Mouse (Mus musculus): ENCODE measurements around the gene B3gntl1. TPM values are rescaled to one million over a fixed set of nuclear protein-coding genes. Genes with fewer than 3 reads are reported as not detected.

The B3gntl1 gene
- 1 to 10 TPM; 5.7 to 7.1 TPM for total RNA-seq (2021)
- long read RNA-seq, experiment 1, partial matches to known transcripts = 1 of 7 reads
- long read RNA-seq, experiment 1, other reads (novel, unspliced or antisense) = 4 of 7 reads
- long read RNA-seq, experiment 2, partial matches to known transcripts = 0 of 3 reads
- long read RNA-seq, experiment 2, other reads (novel, unspliced or antisense) = 3 of 3 reads

DNA sequence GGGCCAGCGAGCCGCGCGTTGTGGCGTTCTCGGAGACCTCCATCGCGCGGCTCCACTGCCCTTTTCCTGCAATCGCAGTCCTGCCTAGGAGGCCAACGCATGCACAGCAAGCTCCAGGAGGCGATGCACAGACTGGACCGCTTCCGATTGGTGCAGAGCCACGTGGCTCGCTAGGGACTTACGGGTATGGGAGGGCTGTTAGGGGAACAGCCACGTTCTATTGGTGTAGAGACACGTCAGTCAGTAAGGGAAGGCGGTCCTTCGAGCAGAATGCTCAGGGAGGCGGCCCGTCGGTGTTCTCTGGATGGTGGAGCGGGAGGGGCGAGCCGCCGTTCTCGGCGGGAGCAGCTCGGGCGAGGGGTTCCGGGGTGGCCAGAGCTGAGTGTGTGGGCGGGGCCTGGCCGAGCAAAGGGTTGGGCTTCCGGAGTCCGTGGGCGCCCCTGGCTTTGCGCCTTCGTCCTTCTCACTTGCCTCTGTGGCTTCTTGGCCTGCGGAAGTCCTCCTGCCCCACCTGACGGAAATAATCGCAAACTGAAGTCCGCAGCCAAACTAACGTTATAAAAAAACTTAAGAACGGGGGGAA, at the start of gene B3gntl1:
Gene B3gntl1 (minus strand): TSS at position 164 of the 583 bp plus-strand sequence.
- peak; percentile 99 to 100 for DNase-seq (ENCODE audit: low spot score in 2 of 2)
- intact Hi-C loops (cut with DNase I) = no loop called here

DNA sequence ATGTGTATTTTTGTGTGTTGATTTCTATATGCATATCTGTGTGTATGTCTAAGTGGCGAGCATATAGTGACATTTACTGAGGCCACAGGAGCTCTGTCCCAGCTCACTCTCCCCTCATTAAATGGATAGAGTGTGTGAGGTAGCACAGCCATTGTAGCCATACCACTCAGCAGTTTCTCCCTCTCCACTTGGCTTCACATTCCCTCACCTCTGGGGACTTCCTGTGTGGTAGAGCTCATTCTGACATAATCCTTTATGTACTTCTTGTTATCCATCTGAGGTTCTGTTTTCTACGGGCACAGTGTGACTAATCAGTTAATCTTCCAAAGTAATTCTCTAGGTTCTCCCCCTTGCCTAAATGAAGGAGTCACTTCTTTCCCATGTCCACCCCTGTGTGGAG, 49.5 kb upstream of the B3gntl1 start:
- no peak for DNase-seq (ENCODE audit: low spot score in 2 of 2)
- intact Hi-C loops (cut with DNase I) = no loop called here

DNA sequence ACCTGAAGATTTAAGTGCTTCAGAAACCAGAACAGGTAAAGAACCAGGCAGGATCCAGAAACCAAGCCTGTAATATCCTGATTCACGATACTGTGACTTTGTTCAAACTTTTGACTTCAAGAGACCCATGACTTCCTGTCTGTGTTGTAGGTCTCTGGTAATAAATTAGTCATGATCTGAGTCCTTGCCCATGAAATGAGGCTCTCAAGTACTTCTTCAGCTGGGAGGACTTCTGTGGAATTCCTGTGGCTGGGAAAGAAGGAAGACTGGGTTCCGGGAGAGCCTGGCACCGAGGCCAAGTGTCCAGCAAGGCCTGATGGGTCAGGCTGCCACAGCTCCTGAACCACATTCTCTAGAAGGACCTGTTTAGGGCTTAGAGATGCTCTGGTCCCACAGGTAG, 47.8 kb upstream of the B3gntl1 start:
- intact Hi-C loops (cut with DNase I) = no loop called here
- no peak for DNase-seq (ENCODE audit: low spot score in 2 of 2)

DNA sequence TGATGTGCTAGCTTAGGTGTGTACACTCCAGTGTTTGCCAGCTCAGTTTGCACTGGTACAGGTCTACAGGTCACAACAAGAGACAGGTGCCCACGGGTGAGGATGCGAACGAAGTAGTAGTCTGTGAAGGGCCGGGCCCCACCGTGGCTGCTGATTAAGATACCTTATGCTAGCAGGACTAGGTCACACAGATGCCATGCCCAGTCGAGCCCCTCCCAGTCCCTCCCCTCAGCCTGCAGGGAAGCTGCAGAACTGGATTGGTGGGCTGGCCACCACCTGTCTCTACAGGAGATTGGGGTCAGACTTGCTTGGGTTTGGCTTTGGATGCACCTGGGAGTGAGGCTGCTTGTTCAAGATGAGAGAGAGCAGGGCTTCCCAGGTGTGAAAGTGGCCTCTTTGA, 44.8 kb upstream of the B3gntl1 start:
- DNase-seq (ENCODE audit: low spot score in 2 of 2) = no peak
- intact Hi-C loops (cut with DNase I) = no loop called here

DNA sequence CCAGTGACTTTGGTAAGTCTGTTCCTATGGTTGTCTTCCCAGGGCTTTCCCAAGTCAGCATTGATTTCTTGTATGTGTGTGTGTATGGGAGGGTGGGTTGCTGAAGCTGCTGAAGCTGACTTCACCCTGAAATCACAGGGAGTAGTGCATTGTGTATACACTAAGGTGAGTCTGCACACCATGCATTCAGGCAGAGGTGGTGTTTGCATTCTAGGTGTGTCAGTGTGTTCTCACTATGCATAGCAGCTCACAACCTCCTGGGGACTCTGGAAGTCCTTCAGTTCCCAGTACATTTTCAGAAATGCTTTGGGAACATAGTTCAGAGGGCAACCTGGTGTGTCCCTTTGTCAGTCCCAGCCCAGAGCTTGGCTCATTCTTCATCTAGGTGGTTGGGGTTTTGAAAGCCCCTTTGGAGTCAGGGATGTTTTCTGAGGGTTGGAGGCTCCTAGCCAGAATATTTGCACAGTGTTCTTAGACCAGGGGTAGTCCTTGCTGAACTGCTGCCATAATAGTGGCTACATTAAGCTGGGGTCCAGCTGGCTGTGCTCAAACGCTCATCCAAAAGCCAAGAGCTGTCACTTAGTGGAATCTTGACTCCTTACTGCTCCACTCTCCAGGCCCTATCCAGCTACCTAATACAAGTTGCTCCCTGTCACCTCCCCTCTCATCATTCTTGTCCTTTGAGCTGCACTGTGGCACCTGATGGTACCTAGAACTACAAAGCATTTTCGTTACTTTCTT, 42.0 kb upstream of the B3gntl1 start:
- intact Hi-C loops (cut with DNase I) = no loop called here
- no peak for DNase-seq (ENCODE audit: low spot score in 2 of 2)

DNA sequence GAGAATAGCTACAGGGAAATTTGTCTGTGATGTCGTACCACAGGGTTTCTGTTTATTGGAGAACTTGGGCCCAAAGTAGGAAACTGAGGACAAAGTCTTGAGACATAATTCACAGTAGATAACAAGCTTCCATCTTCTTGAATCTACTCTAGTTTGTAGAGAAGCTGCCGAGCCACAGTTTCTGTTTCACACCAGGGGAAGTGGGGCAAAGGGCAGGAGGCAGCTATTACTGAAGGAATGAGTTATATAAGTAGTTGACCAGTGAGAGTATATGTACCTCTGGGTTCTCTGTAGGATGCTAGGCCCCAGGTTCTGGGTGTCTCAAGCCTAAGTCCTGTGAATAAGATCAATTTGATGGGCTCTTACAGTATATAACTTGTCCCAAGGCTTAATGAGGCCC, 40.6 kb upstream of the B3gntl1 start:
- intact Hi-C loops (cut with DNase I) = no loop called here

DNA sequence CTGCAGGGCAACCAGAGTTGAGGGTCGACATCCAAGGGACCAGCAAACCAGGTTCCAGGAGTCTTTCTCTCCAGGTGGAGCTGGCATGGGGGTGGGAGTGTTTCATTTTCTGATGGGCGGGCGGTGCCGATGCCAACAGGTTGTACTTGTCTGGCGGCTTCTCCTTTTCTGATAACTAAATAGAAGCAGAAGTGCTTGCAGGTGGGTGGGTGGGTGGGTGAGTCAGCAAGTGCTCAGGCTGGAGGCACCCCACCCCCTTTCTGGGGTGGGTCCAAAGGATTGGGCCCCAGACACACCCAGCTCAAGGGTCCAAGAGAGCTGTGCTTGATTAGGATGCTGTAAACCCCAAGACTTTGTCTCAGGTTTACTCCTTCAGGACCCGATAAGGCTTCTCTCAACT, 40.0 kb upstream of the B3gntl1 start:
- no peak for DNase-seq (ENCODE audit: low spot score in 2 of 2)
- intact Hi-C loops (cut with DNase I) = no loop called here

More for the DNA sequence above, 40.6 kb upstream of the B3gntl1 start:
- no peak for DNase-seq (ENCODE audit: low spot score in 2 of 2)

DNA sequence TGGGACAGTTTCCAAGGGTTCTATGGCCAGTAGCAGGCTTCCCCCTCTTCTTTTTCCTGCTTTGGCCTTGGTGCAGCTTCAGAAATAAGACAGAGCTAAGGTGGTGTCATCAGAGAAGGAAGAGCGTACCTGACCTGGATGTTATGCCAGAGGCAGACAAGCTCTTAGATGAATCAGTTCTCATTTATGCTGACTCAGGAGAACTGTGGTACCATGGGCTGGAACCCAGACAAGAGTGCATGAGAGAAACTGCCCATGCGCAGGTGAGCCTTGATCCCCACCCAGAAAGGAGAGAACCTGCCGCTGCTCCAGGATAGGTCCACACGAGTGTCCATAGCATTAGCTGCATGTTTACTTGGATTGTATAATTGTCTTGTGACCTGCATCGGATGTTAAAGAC, 37.3 kb upstream of the B3gntl1 start:
- intact Hi-C loops (cut with DNase I) = no loop called here
- no peak for DNase-seq (ENCODE audit: low spot score in 2 of 2)

DNA sequence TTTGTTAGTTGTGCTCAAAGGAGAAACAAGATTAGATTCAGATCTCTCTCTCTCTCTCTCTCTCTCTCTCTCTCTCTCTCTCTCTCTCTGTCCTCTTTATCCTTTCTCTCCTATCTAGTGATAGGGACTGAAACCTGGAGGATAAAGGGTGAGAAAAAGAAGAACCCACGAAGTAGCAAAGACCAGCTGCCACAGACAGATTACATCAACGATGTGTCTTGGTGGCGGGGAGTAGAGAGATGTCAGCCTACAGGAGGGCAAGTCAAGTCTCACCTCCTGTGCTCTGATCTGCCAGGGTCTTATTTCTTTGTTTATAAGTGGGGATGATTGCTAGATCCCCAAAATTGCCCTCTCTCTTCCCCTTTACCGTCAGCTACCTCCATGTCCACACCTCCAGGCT, 36.3 kb upstream of the B3gntl1 start:
- intact Hi-C loops (cut with DNase I) = no loop called here

DNA sequence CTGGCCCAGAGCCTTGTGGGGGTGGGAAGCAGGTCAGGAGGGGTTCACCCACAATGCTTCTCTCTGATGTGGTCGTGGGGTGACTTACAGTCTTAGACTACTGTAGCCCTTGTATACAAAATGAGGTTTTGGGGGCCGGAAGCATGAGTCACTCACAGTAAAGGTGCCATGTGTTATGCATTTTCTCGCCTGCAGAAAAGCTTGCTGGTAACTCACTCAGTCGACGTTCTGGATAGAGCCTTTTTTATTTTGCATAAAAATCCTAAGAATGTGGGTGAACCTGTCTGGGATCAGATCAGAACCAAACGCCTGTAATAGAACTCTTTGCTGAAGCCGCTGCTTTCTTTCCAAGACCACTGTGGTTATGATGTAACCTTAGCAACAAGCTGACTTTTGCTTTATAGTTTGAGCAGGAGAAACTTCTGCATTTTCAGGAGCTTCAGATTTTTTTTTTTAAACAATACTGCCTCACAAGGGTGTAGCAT, 33.6 kb upstream of the B3gntl1 start:
- DNase-seq (ENCODE audit: low spot score in 2 of 2) = peak in 1 of 2 experiments; percentile 18
- intact Hi-C loops (cut with DNase I) = no loop called here

More for the DNA sequence above, 36.3 kb upstream of the B3gntl1 start:
- no peak for DNase-seq (ENCODE audit: low spot score in 2 of 2)

DNA sequence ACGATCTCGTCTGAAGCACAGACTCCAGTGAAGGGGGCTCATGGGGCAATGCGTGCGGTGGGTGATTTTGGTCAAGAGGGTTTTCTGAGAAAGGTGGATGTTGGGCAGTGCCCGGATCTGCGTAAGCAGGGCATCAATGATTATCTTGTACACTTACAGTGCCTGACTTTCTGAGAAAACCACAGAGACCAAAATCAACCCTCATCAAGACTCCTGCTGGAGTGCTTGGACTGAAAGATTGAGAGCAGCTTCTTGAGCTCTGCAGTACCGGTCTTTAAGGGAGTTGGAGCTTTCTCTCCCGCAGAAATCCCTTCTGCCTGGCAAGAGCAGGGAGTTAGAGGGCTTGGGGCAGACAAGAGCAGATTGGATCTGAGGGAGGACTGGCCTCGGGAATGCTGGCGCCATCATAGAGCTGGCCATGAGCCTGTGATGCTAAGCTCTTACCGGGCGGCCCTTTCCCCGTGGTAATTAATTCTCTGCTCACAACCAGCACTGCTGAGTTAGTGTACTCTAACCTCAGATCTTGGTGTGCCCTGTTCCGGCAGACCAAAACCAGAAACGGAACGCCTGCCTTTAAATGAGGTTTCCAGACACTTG, 30.8 kb upstream of the B3gntl1 start:
- intact Hi-C loops (cut with DNase I) = loop anchor here (5.0 kb wide), 1 partner anchor 46 kb away; no protein-coding TSS in a partner anchor
- no peak for DNase-seq (ENCODE audit: low spot score in 2 of 2)

DNA sequence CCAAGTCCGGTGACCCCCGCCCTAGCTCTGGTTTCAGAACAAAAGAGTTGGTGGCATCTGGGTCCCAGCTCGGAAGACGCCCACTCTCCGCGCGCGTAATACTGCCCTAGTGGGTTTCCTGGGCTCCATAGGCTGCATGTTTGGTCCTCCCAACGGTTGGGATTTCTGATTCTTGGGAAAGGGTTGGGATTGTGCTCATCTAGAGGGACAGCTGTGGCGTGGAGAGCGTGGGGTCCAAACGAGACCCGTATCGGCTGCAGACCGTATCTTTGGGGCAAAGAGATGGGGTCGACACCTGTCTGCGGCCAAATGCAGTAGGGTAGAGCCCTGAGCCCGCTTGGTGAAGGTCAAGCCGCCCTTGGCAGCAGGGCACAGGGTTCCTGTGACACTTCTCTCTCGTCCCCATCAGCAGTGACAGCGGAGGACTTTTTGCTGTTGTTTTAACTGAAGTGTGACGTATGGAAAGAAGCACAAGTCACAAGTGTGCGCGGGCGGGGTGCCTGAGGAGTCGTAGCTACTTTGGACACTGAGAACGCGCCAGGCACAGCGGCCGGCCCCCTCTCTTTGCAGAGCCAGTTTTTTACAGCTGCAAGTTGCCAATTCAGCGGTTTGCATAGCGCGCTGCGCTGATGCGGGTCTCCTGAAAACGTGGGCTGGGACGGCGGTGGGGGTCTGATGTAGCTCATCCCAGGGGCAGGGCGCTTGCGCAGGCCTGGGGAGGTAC, 30.1 kb upstream of the B3gntl1 start:
- peak; percentile 56 to 74 for DNase-seq (ENCODE audit: low spot score in 2 of 2)
- intact Hi-C loops (cut with DNase I) = loop anchor here (5.0 kb wide), 1 partner anchor 46 kb away; no protein-coding TSS in a partner anchor

DNA sequence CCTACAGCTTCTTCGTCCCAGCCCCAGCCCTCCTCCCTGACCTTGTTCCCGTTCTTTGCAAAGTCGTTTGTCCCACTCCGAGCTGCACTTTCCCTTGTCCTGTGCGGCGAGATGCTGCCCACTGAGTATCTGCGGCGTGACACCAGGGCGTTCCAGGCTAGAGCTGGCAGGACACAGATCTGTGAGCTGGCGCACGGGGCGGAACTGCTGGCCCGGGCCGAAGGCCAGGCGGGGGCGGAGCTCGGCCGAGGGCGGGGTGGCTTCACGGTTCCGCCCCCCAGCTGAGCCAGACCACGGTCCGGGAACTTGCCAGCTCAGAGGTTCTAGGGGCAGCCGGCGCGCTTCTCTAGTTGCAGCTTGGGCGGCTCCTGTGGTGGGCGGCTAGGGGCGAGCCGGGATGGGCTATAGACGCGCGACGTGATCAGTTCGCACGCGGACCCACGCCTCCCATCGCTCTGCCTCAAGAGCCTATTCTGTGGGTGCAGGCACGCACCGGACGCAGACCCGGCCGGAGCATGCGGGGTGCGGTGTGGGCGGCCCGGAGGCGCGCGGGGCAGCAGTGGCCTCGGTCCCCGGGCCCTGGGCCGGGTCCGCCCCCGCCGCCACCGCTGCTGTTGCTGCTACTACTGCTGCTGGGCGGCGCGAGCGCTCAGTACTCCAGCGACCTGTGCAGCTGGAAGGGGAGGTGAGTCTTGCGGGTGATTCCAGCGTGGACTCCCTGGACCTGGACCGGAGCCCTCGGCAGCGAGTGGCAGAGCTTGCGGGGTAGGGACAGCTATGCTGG, 29.4 kb upstream of the B3gntl1 start:
- intact Hi-C loops (cut with DNase I) = loop anchor here (5.0 kb wide), 1 partner anchor 45 kb away; no protein-coding TSS in a partner anchor

DNA sequence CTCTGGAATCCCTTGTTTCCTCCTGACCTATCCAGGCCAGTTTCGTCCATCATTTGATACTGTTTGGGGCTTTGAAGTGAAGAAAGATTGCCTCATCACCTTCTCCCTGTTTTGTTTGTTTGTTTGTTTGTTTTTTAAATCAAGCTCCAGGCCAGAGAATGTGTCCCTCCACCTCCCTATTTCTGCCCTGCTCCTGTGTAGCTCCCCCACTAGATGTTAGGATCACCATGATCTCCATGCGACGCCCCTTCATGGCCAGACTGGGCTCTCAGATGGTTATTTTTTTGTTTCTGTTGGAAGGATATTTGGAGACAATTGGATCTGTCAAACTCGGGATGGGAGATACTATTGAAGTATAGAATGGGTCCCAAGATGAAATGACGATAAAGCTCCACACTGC, 28.3 kb upstream of the B3gntl1 start, which contains the start of gene Metrnl:
Gene Metrnl (plus strand): TSS at position 301 of the 400 bp plus-strand sequence.
- intact Hi-C loops (cut with DNase I) = loop anchor here (5.0 kb wide), 1 partner anchor 44 kb away; no protein-coding TSS in a partner anchor
- DNase-seq (ENCODE audit: low spot score in 2 of 2) = no peak

More for the DNA sequence above, 29.4 kb upstream of the B3gntl1 start:
- DNase-seq (ENCODE audit: low spot score in 2 of 2) = peak; percentile 70 to 74

DNA sequence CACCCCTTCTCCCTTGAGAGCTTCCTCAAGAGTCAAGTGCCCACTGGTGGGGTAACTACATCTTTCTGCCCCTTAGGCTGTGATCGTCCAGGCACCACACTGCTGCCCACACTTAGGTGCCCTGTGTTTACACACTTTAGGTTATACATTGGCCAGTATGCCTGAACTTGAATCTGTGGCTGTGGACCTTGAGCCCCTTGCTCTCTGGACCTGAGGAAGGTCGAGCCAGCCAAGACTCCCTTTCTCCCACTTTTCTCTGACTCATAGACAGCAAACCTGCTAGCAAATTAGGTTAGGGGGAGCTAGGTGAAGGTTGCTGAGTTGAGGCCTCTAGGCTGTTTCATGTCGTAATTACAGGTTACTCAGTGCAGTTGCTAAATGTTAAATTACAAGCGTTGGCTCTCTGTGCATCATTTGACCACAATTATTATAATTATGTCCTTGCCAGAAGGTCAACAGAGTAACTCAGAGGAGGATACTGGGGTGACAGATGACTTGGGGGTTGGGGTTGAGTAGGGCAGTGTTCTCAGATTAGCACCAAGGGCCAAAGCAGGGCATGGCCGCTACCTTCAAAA, 25.5 kb upstream of the B3gntl1 start:
- no peak for DNase-seq (ENCODE audit: low spot score in 2 of 2)
- intact Hi-C loops (cut with DNase I) = no loop called here

DNA sequence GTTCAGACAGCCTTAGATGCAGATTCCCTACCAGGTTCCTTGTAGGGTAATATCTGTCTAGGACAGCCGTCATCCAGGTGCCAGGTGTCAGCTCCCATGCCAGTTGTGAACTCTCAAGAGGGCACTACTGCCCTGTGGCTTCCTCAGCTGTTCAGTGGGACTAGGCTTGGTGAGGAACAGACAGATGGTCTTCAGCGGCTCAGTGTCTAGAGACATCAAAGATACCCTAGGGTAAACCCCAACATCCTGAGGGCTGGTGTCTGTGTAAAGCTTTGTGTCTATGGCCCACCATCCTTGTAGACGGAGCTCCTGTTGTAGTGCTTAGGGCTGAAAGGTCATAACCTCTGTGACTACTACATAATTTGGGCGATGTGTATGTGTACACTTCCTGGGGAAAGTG, 24.3 kb upstream of the B3gntl1 start:
- intact Hi-C loops (cut with DNase I) = no loop called here
- no peak for DNase-seq (ENCODE audit: low spot score in 2 of 2)

DNA sequence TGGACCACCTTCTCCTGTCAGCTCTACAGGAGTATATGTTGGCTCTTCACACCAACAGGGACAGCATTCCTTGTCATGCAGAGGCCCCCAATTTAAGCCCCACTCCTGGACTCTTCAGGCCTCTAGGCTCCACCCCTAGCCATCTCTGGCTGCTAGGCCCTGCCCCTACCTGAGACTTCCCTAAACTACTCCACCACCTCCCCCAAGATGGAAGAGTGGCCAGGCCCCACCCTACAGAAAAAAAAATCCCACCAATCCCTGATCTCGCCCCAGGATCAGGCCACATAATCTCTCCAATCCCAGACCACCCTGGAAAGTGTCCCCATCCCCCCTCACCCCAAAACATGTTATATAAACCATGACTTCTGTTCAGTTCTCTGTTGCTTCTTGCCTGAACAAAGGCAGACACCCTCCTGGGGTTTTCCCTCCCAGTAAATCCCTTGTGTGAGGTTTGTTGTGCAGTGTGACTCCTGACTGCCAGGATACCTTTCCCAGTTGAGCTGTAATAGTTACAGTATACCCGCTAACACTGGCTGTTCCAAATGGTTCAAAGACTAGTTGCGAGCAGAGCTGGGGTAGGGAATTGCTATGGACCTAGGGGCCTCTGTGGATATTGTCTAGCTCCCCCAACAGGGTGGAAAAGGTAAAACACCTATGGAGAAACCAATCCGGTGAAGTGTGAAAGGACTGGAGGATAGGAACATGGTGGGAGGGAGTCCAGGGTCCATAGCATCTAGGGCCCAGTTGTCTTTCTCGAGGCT, 22.5 kb upstream of the B3gntl1 start:
- DNase-seq (ENCODE audit: low spot score in 2 of 2) = no peak
- intact Hi-C loops (cut with DNase I) = no loop called here

DNA sequence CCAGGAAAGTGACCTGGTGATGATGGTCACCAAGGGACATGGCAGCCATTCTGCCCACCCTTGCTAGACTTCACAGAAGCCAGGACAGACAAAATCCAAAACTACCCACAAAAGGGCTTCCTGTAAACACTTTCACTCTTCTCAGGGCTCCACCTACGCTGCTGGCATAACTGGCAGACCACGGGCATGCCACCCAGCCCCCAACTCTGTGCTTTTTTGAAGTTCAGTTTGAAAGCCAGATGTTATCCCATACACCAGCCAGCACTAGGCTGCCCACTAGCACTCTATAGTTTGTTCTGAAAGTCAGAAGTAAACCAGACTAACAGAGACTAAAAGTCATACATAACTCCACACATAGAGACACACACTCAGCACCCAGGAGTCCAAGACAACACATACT, 15.1 kb upstream of the B3gntl1 start:
- no peak for DNase-seq (ENCODE audit: low spot score in 2 of 2)
- intact Hi-C loops (cut with DNase I) = no loop called here
